Mouse (Mus musculus) myocyte (in vitro differentiated cells): Measurements from ENCODE around the gene Mageb18.

ENCODE experiments used
- MAX ChIP-seq: IDR thresholded peaks from one replicate; pipeline ENCODE4 v1.6.1; 2011; ENCODE audit warnings: low read depth, mild to moderate bottlenecking, control low read depth
- MYOG ChIP-seq, 3 experiments: IDR thresholded peaks; one replicate each; pipeline ENCODE4 v1.6.1; 2011; ENCODE audit warnings: control low read depth in 2 of 3, low read depth in 2 of 3, mild to moderate bottlenecking in 2 of 3; ENCODE audit not compliant: insufficient read length in 2 of 3, control insufficient read depth in 1 of 3, insufficient read depth in 1 of 3
- POLR2A ChIP-seq: IDR thresholded peaks from one replicate; pipeline ENCODE4 v1.6.1; 2011; ENCODE audit warnings: low read depth, mild to moderate bottlenecking, control low read depth, moderate library complexity; ENCODE audit not compliant: insufficient read length
- TCF12 ChIP-seq: IDR thresholded peaks from one replicate; pipeline ENCODE4 v1.6.1; 2011; ENCODE audit warnings: mild to moderate bottlenecking, control low read depth; ENCODE audit not compliant: poor library complexity, insufficient read depth, severe bottlenecking

DNA sequence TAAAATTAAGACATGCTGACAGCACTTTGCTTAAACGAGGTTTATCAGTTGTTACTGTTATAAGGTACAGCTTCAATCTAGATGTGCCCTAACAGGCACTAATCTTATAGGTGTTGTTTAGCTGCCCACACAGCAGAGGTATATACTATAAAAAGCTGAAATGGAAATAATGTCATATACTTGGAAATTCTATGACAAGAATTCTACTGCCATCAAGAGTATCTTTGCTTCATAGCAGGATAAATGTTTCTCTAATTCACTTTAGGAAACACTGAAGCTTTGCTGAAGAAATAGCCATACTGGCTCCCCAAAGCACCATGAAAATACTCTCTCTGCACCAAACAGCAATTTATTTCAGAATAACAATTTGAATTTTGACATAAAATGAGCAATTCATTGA lies 265.9 kb downstream of the Mageb18 start:
- TF ChIP-seq MAX (no peak), POLR2A (no peak), MYOG (IDR thresholded peaks at IDR 0.05; ENCODE audit: control insufficient read depth in 1 of 3, insufficient read depth in 1 of 3, insufficient read length in 2 of 3, low read depth in 2 of 3) (no peak), TCF12 (no peak)
